Mouse (Mus musculus) embryonic stem cell, embryonic (primary cell): Measurements from ENCODE around the gene Csf2rb.
"Not testable (repeated sequence)": the region's sequence is repeated elsewhere in the genome, so short reads cannot be mapped to it uniquely, and the experiment has no call there.

Source experiments
- CTCF ChIA-PET, 4 experiments: fragments of 300-600 bp in 2 of 4; fragments of 350-600 bp in 2 of 4; sonication (Branson Sonifier 250); formaldehyde crosslinking; loops; one replicate each; lab custom pipeline; 2022; ENCODE audit warnings: inconsistent platforms in 2 of 4; lab: Charles Lee
- POLR2A ChIA-PET, 4 experiments: fragments of 300-600 bp in 2 of 4; fragments of 350-600 bp in 2 of 4; sonication (Branson Sonifier 250); formaldehyde crosslinking; loops; one replicate each; lab custom pipeline; 2022; ENCODE audit warnings: antibody characterized with exemption in 4 of 4, inconsistent platforms in 1 of 4; lab: Charles Lee

The Csf2rb gene

DNA sequence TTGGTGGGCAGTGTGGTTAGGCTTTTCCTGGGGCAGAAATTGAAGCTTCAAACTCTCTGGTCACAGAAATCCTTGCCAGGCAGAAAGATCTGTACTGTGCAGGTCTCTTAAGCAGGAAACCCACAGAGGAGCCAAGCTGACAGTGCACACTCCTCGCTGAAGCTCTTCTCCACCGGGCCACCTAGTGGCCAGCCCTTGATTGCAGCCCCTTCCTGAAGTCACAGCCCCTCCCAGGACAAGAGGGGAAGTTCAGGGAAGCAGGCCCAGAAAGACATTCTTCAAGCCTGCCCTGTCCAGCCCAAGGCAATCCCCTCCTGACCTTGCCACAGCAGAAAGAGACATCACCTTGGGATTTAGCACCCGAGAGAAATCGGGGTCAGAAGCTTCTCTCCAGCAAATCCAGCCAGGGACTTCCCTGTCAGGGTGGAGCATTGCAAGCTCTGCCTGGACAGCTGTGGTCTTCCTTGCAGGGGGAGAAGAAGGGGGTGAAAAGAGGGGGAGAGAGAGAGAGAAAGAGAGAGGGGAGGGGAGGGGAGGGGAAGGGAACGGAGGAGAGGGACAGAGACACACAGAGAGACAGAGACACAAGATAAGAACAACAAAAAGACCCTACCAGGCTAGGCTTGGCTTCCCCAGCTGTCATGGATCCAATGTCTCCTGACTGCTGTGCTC is 4.6 kb upstream of the Csf2rb start:
- POLR2A ChIA-PET = no interaction called here
- CTCF ChIA-PET = interaction anchor here (0.6 to 2.5 kb wide), 41 partner anchors 8 to 1152 kb away, joined by 3 to 13 read pairs (median 3); partner anchors contain the start of genes Csf2rb2 (in 2 of the 4), Cacng2 (in 1 of the 4) and Ncf4 (in 1 of the 4)

DNA sequence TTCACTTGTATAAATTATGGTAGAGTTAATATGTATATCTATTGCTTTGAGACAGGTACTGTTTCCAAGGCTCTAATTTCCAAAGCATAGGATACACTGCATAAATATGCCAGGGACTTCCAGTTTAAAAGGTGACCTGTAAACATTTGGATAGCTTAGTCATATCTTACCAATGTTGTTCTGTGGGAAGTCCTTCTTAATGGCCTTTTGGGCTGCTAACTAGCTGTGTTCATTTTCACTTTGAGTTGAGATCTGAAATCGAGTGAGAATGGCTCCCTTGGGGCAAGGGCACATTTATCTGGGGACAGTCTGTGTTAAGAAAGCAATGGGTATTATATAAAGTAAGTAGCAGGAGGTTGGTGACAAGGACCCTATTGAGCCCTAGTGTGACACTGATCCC is 2.2 kb upstream of the Csf2rb start:
- CTCF ChIA-PET = no interaction called here
- POLR2A ChIA-PET = no interaction called here

DNA sequence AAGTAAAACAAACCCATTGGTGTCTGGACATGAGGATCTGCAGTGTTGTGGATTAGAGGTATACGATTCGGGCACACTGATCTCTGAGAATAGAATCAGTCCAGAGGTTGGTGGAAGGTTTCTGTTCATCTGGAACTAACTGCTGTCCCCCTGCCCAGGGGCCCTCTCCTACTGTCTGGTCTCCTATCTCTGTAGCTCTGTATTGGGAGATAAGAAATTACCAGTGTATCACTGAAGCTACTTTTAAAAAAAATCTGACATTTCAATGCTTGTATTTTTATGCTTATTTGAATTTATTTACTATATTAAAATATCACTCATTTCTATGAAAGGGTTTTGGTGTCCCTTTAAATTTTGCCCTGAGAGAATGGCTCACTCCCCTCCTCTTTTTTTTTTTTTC is 1.3 kb upstream of the Csf2rb start:
- ChIA-PET POLR2A (no interaction called here), CTCF (no interaction called here)

DNA sequence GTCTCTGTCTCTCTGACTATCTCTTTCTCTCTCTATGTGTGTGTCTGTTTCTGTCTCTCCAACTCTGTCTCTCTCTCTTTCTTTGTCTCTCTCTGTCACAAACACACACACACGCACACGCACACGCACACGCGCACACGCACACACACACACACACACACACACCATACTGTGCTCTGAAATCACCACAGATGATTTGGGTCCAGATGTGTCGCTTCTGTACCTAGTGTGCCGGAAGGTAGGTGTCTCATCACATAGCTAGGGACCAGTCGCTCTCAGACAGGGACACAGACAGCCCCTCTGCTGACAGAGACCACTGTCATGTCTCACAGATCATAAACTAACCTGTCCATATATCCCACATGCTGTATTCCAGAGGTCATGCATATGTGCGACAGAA is 1.2 kb downstream of the Csf2rb start:
- POLR2A ChIA-PET = no interaction called here
- CTCF ChIA-PET = interaction anchor here in 2 of 4 experiments (0.6 to 1.2 kb wide), 5 partner anchors 87 to 297 kb away, joined by 3 to 6 read pairs (median 4); no protein-coding TSS in a partner anchor

DNA sequence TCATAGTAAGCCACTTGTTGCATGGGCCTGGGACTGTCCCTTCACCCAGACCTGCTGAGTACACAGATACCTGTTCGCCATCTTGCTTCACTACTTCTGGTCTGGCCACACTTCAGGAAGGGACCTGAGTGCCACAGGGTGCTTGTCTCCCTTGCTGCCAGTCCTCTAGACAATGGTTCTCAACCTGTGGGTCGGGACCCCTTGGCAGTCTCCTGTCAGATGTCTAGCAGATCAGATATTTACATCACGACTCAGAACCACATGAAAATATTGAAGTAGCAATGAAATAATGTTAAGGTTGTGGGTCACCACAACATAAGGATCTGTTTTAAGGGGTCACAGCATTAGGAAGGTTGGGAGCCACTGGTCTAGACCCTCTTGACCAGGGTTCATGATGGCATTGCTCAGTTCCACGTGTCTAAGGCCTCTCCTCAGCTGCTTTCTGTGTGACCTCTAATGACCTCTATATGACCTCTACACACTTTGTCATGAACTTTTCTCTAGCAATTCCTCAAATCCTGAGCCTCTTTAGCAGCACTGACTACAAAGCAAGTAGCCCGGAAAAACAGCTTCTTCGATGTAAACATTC is 2.3 kb downstream of the Csf2rb start:
- POLR2A ChIA-PET, CTCF ChIA-PET: not testable (repeated sequence)

- CTCF ChIA-PET = interaction anchor here in 2 of 4 experiments (0.6 to 0.7 kb wide), 3 partner anchors 8 to 416 kb away, joined by 3 to 10 read pairs (median 3); no protein-coding TSS in a partner anchor
- POLR2A ChIA-PET = interaction anchor here in 1 of 4 experiments (0.6 kb wide), 1 partner anchor 26 kb away, joined by 9 read pairs; no protein-coding TSS in a partner anchor
These were observed 3.1 kb downstream of the Csf2rb start for GRCm38 (mm10) chr15:78328520-78329097.

DNA sequence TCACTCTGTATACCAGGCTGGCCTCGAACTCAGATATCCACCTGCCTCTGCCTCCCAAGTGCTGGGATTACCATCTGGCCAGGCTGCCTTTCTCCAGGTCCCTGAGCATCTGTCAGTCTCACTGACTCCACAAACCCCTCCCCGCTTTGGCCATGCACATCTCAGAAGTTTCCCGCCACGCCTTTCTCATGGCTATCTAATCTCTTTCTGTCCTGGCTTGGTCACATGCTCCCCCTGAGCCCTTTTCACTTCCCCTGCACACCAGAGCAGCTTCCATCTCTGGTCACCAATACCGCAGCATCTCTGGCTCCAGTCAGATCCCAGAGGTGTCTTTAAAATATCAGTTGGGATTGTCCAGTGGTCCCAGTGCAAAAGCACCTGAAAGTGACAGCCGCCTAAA is 4.4 kb downstream of the Csf2rb start:
- POLR2A ChIA-PET, CTCF ChIA-PET: not testable (repeated sequence)

GRCm38 (mm10) chr15:78330706-78331105 is 5.2 kb downstream of the Csf2rb start:
- ChIA-PET POLR2A (no interaction called here), CTCF (no interaction called here)

DNA sequence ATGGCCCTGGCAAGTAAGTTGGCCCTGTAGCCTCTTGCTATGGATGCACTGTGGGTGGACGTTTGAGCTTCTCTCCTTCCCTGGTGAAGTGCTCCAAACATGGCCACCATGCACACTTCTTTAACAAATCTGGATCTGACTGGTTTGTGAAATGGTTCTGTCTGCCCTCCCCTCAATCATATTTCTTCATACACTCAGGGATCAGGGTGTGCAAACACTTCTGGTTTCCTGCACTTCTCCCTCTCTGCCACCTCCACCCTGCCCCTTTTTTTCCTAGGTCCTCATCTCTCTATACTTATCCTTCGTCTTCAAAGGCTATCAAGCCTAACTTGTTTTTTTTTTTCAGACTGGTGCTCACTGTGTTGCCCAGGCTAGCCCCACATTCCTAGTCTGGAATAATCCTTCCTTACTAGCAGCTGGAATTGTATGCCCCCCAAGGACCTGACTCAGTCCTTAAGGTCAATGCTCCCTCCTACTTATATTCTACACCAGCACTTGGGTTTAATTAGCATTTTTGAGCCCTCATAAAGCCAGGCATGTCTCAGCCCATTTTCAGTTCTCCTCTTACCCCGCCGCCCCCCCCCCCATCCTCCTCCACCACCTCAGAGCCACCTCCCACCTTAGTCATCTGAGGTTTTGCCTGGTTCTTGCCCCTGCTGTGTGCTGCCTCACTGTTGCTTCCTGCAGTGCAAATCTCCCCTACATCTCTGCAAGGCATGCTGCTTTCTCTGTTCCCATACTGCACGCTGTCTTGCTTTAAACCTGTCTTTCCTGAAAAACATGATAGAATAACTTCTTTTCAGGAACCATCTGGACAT is 6.2 kb downstream of the Csf2rb start:
- ChIA-PET CTCF (interaction anchor here in 1 of 4 experiments (1.4 kb wide), 1 partner anchor 92 kb away, joined by 6 read pairs; no protein-coding TSS in a partner anchor), POLR2A (no interaction called here)

DNA sequence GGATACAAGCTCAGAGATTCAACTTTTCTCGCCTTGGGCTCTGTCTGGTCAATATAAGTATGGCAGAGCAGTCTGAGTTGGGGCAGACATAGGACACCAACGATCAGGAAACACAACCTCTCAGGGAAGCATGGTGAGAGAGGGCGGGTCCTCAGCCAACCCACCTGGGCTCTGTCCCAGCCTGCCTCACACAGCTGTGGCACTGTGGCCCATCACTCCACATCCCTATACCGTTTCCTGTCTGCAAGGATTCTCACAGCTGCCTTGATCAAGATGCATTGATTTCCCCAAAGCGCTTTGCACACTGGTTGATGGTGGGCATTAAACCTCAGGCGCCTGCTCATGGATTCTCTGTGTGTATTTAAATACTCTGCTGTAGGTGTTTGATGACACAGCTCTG is 7.4 kb downstream of the Csf2rb start:
- ChIA-PET CTCF (interaction anchor here in 2 of 4 experiments (0.9 to 1.4 kb wide), 2 partner anchors 12 to 93 kb away, joined by 4 to 6 read pairs; no protein-coding TSS in a partner anchor), POLR2A (no interaction called here)

DNA sequence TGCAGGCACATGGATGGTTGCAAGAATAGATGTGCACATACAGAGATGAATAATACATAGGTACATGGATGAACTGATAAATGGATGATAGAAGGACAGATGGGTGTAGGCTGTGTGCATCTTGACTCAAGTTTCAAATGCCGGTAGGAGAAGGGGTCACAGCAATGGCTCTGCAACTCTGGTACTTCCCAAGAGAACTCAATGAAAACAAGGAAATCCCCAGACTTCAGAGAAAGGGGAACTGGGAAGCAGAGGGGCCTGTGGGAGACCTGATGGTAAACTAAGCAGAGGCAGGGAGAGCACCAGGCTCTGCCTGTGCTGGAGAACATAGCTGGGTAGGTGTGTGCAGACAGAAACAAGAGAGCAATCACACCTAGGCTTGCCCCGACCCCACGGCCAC is 8.8 kb downstream of the Csf2rb start:
- CTCF ChIA-PET = no interaction called here
- POLR2A ChIA-PET = no interaction called here

- POLR2A ChIA-PET = not testable (repeated sequence)
- CTCF ChIA-PET = interaction anchor here (0.6 to 2.1 kb wide), 18 partner anchors 19 to 589 kb away, joined by 3 to 15 read pairs (median 4); no protein-coding TSS in a partner anchor
These were observed 14.3 kb downstream of the Csf2rb start for GRCm38 (mm10) chr15:78339627-78340423.

DNA sequence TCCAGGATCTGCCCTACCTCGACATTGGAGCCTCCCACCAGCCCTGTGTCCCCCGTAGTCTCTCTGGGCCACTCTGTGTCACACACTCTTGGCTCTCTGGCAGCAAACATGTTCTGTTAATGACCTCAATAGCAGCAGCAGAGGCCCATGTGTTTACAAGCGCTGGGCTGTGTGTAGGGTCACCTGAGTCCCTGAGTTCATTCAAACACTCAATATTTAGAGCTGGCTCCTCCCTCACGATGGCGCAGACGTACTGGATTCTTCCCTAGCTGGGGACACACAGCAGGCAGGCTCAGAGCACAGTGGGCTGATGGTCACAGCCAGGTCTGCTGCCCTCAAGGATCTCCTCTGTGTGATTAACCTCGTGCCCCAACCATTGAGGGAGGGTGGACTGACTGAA is 15.4 kb downstream of the Csf2rb start:
- CTCF ChIA-PET = interaction anchor here (0.6 to 2.1 kb wide), 11 partner anchors 20 to 358 kb away, joined by 3 to 15 read pairs (median 4); no protein-coding TSS in a partner anchor
- POLR2A ChIA-PET = not testable (repeated sequence)

DNA sequence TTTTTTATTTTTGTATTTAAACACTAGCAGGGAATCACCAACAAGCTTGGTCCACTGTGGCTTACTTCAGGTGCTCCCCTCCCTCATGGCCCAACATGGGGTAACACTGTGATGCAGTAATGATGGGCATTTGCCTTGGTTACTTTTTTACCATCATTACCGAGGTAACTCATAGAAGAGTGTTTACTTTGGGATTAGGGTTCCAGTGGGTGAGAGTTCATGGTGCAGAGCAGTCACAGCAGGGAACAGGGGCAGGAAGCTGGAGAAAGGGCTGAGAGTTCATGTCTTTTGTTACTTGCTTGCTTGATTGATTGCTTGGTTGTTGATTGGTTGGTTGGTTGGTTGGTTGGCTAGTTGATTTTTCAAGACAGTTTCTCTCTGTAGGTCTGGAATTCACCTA is 18.1 kb downstream of the Csf2rb start:
- ChIA-PET POLR2A (no interaction called here), CTCF (interaction anchor here in 2 of 4 experiments (0.5 to 1.5 kb wide), 3 partner anchors 25 to 412 kb away, joined by 3 to 6 read pairs (median 5); no protein-coding TSS in a partner anchor)

DNA sequence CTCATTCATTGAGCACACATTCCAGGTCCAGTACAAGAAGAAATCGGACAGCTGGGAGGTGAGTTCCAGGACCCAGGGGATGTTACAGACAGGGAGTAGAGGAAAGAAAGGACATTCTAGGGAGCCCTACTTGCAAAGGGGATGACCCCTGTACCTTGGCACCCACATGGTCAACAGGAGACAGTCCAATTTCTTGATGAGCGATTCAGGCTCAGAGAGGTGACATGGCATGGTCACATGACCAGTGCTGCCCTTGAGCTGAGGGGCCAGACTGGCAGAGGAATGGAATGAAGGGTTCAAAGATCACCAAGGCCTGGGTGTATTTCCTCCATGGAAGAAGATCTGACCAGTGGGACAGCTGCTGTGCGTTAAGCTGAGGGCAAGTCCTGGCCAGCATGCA is 19.0 kb downstream of the Csf2rb start:
- ChIA-PET CTCF (interaction anchor here in 2 of 4 experiments (0.6 to 1.5 kb wide), 3 partner anchors 9 to 24 kb away, joined by 4 to 8 read pairs (median 6); no protein-coding TSS in a partner anchor), POLR2A (no interaction called here)

DNA sequence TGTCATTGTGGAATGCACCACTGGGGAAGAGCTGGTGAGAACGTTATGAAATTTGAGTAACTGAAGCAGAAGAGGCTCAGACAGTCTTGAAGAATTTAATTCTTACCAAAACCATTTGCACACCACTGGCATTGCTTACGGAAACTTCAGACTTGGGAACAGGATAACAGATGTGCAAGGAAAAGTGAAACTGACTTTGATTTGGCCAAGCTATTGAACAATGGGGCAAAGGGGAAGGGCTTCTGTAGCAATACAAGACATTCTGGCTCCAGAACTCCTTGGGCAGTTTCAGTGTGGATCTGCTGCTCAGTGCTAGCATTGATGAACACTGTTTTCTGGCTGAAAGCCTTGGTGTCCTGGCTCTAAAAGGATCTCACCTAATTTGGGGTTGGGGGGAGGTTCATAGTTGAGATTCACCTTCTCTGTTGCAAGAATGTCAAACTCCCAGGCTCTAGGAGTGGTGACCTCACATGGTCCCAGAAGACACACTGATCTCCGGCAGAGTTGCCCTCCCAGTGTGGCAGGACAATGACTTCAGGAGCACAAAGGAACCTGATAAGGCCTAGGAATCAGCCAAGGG is 26.1 kb downstream of the Csf2rb start:
- ChIA-PET POLR2A (no interaction called here), CTCF (no interaction called here)

DNA sequence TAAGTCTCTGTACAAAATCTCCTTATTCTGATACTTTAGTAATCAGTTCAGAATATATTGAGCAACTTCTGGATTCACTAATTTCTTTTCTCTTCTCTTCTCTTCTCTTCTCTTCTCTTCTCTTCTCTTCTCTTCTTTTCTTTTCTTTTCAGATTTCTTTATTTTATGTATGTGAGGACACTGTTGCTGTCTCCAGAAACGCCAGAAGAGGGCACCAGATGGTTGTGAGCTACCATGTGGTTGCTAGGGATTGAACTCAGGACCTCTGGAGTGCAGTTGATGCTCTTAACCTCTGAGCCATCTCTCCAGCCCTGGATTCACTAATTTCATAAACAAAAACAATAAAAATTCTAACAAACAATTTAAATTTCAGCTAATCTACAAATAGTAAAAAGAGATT is 29.4 kb downstream of the Csf2rb start:
- POLR2A ChIA-PET = no interaction called here

DNA sequence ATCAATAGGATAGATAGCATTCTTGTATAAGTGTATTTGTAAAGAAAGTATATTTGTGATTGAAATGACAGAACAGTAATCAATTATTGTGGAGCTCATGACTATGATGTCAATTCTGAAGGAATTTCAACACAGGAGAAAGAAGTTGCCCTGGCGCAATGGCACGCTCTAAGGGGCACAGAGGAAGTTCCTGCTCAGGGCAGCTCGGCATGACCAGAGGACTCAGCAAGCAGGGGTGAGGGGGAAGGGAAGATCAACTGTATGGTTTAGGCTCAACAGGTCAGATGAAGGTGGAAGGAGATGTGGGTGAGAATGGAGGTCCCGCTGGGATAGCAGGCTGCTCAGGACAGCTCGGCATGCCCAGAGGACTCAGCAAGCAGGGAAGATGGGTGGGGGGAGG is 30.0 kb downstream of the Csf2rb start:
- ChIA-PET POLR2A (interaction anchor here in 1 of 4 experiments (0.7 kb wide), 1 partner anchor 175 kb away, joined by 5 read pairs; no protein-coding TSS in a partner anchor), CTCF (interaction anchor here (0.6 to 1.9 kb wide), 14 partner anchors 14 to 544 kb away, joined by 3 to 8 read pairs (median 4); partner anchors contain the start of gene Csf2rb2 (in 1 of the 4))

More for the DNA sequence above, 29.4 kb downstream of the Csf2rb start:
- CTCF ChIA-PET = interaction anchor here (0.6 to 1.9 kb wide), 13 partner anchors 14 to 544 kb away, joined by 3 to 8 read pairs (median 3); no protein-coding TSS in a partner anchor
